Mouse (Mus musculus) ES-E14 (cell line): ENCODE data around the gene Pqlc2.

ENCODE experiments used
- HCFC1 ChIP-seq: IDR thresholded peaks from 2 replicates; pipeline ENCODE4 v1.6.1; 2012; ENCODE audit warnings: low read length, inconsistent platforms, borderline replicate concordance; ENCODE audit not compliant: insufficient read depth
- ZC3H11A ChIP-seq: IDR thresholded peaks from 2 replicates; pipeline ENCODE4 v1.6.1; 2012; ENCODE audit warnings: low read depth, mild to moderate bottlenecking, inconsistent platforms, low read length, borderline replicate concordance
- ZNF384 ChIP-seq: IDR thresholded peaks from 2 replicates; pipeline ENCODE4 v1.6.1; 2012; ENCODE audit warnings: low read depth, low read length, inconsistent platforms

- TF ChIP-seq HCFC1 (no peak), ZC3H11A (no peak), ZNF384 (no peak)
Measured at GRCm38 (mm10) chr4:139247966-139248365, 62.5 kb downstream of the Pqlc2 start.
